Mouse (Mus musculus) lung, postnatal 0 days (tissue): Measurements from ENCODE around the gene Cntn4.

ENCODE experiments used
- CTCF ChIP-seq: IDR thresholded peaks from 2 replicates; pipeline ENCODE4 v1.5.1; 2016; ENCODE audit warnings: antibody characterized with exemption, mild to moderate bottlenecking
- EP300 ChIP-seq: IDR thresholded peaks from 2 replicates; pipeline ENCODE4 v1.6.1; 2016; ENCODE audit warnings: antibody characterized with exemption, mild to moderate bottlenecking, control low read depth

GRCm38 (mm10) chr6:106237046-106237948 lies 559.8 kb downstream of the Cntn4 start:
- TF ChIP-seq EP300 (no peak), CTCF (no peak)
